Mouse (Mus musculus) layer of hippocampus, adult 11-12 months (tissue): Measurements from ENCODE around the gene Bmp7.

Experiments used
- DNase-seq: peaks from one replicate; pipeline ENCODE4 v3.0.0; 2022; ENCODE audit warnings: low spot score

The Bmp7 gene

GRCm38 (mm10) chr2:172940003-172940798, at the start of gene Bmp7:
Bmp7 (minus strand) TSS chr2:172940321.
- peak; percentile 34 for DNase-seq

- DNase-seq: no peak
Measured at GRCm38 (mm10) chr2:172982776-172983561, 42.8 kb upstream of the Bmp7 start.

- DNase-seq: no peak
Measured at GRCm38 (mm10) chr2:172979666-172980345, 39.7 kb upstream of the Bmp7 start.

GRCm38 (mm10) chr2:172978131-172978633, 38.1 kb upstream of the Bmp7 start:
- DNase-seq: no peak

- DNase-seq: no peak
Measured at GRCm38 (mm10) chr2:172977409-172978130, 37.4 kb upstream of the Bmp7 start, which contains the start of gene Spo11. Spo11 (plus strand) TSS chr2:172977700.

GRCm38 (mm10) chr2:172976661-172977238, 36.6 kb upstream of the Bmp7 start:
- DNase-seq: no peak

- no peak for DNase-seq
Measured at GRCm38 (mm10) chr2:172975159-172975558, 35.0 kb upstream of the Bmp7 start.

- DNase-seq: no peak
Measured at GRCm38 (mm10) chr2:172974701-172975100, 34.6 kb upstream of the Bmp7 start.

GRCm38 (mm10) chr2:172973806-172974565, 33.9 kb upstream of the Bmp7 start:
- DNase-seq: no peak

GRCm38 (mm10) chr2:172971865-172972264, 31.7 kb upstream of the Bmp7 start:
- DNase-seq: no peak

- no peak for DNase-seq
Measured at GRCm38 (mm10) chr2:172966480-172966879, 26.4 kb upstream of the Bmp7 start.

- no peak for DNase-seq
Measured at GRCm38 (mm10) chr2:172965249-172965648, 25.1 kb upstream of the Bmp7 start.

- DNase-seq: no peak
Measured at GRCm38 (mm10) chr2:172961211-172961610, 21.1 kb upstream of the Bmp7 start.

GRCm38 (mm10) chr2:172960350-172960749, 20.2 kb upstream of the Bmp7 start:
- DNase-seq: no peak

GRCm38 (mm10) chr2:172959006-172959768, 19.1 kb upstream of the Bmp7 start:
- no peak for DNase-seq

GRCm38 (mm10) chr2:172958579-172958978, 18.5 kb upstream of the Bmp7 start:
- no peak for DNase-seq

GRCm38 (mm10) chr2:172951976-172952375, 11.9 kb upstream of the Bmp7 start:
- no peak for DNase-seq

GRCm38 (mm10) chr2:172950722-172951121, 10.6 kb upstream of the Bmp7 start:
- DNase-seq: no peak

GRCm38 (mm10) chr2:172950119-172950676, 10.1 kb upstream of the Bmp7 start:
- DNase-seq: no peak
